Mouse (Mus musculus): ENCODE data around the gene Eml3.

Gene Eml3

DNA sequence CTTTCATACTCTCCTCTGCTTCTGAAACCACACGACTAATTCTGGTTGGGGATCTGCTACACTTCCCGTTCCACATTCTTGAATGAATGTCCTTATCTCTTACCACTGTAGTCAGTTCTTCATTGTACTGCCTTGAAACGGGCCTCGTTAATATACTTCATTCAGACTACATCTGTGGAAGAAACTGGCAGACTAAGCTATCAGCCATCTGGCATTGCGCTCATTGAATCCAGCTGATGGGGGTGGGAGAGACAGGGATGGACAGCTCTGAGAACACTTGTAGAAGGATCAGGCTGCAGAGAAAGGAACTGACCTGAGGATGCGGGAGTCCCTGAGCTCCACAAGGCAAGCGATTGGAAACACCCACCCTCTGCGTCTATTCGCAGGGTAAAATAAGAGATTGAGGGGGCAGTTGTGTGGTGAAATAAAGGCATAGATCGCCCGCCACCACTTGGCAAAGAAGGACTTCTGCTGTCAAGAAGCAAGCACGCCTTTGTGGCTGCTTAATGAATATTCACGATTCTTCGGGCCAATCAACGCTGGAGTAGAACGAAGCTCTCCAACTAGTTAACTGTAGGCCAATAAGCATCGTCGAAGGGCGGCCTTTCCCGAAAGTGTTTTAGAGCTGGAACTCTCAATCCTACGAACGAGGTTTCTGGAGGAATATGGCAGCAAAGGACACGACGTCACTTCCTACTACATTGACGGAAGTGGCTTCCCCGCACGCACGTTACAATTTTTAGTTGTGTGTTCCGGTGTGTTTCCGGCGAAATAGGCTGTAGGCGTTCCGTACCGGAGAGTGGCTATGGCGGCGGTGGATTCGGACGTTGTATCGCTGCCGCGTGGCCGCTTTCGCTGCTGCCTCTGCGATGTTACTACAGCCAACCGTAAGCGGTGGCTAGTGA lies 24.0 kb downstream of the Eml3 start, which contains the start of gene Tut1:
Tut1 (plus strand) TSS at position 713 of the 905 bp plus-strand sequence.
- peak; percentile 94 to 95 for DNase-seq

DNA sequence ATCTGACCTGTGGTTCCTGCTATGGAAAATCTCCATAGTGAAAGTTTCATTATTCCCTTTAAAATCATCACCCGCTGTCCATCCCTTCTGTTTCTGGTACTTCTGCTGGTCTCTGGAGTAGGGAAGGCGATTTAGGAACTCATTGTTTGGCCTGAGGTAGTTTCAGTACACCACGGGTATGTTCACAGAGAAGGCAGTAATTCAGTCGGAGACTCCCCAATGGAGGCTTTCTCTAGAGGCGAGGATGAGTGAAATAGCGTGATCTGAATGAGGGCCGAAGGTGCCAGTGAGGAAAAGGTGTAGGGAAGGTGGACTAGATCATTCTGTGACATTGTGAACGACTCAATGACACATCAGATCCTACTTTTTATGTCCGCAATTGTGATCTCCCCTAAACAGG lies 24.8 kb downstream of the Eml3 start:
- no peak for DNase-seq

DNA sequence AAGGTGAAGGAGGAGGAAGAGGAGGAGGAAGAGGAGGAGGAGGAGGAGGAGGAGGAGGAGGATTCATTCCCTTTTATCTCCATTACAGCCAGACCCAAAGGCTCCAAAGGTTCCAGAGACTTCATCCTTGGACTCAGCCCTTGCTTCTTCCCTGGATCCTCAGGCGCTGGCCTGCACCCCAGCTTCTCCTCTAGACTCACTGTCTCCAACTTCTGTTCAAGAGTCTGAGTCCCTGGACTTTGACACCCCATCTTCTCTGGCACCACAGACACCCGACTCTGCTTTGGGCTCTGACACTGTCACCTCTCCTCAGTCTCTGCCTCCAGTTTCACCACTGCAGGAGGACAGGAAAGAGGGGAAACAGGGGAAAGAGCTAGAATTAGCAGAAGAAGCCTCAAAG lies 32.9 kb downstream of the Eml3 start:
- DNase-seq: no peak

DNA sequence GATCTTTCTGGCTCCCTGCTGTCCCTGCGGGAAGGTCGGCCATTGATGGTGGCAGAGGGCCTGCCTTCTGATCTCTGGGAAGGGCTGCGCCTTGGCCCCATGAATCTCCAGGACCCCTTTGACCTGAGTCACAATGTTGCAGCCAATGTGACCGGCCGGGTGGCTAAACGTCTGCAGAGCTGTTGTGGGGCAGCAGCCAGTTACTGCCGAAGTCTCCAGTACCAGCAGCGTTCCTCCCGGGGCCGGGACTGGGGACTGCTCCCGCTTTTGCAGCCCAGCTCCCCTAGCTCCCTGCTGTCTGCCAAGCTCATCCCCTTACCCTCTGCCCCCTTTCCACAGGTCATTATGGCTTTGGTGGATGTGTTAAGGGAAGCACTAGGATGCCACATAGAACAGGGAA lies 35.7 kb downstream of the Eml3 start:
- DNase-seq: peak in 1 of 2 experiments; percentile 48

DNA sequence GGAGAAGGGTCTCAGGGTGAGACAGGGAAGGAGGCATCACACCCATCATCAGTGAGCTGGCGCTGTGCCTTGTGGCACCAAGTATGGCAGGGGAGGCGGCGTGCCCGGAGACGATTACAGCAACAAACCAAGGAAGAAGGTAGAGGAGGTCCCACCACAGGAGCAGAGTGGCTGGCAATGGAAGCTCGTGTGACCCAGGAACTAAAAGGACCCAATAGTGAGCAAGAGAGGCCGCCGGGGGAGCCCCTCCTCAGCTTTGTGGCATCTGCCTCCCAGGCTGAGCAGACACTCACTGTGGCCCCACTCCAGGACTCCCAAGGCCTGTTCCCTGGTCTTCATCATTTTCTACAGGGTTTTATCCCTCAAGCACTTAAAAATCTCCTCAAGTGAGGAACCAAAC lies 36.4 kb downstream of the Eml3 start:
- DNase-seq: peak in 1 of 2 experiments; percentile 55

DNA sequence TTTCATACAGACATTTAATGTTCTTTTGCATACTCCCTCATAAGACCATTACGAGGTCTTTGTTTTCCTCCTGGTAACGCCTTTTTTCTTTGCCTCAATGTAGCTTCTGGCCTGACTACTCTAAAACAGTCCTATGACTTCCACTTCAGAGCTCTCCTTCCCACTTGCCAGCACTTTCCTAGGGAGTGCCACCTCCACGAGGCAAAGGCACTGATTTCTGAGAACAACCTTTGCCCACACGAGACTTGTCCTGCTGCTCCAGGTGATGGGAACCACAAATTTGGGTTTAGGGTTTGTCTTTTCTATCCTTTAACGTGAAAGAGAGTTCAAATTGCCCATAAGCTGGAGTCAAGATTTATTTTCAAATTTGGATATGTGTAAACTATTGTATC lies 36.8 kb downstream of the Eml3 start:
- DNase-seq: peak in 1 of 2 experiments; percentile 51

DNA sequence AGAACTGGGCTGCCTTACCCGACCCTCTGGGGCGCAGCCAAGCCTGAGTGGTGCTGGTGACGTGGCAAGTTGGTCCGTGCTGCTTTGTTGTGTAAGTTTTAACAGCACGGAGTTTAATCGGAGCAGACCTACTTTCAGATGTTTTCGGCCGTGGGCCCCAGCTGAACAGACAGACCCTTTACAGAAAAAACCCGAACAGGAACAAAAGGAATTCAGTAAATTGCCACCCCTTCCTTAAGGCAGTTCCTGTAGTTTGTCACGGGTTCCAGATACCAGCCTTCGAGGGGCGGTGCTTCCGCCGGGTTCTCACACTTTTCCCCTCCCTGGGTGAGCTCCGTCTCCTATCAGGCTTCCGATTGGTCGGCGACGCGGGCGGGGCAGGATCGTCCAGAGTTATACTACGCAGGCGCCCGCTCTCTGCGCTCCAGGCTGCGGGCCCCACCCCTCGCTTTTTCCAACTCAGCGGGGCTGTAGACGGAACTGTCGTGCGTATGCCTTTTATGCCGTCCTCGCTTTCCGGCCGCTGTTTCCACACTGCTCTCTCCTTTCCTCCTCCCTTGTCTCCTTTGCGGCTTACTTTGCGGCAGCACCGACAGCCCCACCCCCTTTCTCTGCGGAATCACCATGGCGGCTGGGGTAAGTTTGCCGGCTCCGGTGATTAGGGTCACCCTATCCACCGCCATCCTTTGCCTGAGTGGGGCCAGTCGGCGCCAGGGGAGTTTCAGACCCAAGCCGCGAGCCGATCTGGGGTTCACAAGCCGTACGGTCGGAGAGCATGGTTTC lies 37.4 kb downstream of the Eml3 start, which contains the start of gene Eef1g:
Eef1g (plus strand) TSS at position 452 of the 783 bp plus-strand sequence.
- peak; percentile 99 to 100 for DNase-seq

DNA sequence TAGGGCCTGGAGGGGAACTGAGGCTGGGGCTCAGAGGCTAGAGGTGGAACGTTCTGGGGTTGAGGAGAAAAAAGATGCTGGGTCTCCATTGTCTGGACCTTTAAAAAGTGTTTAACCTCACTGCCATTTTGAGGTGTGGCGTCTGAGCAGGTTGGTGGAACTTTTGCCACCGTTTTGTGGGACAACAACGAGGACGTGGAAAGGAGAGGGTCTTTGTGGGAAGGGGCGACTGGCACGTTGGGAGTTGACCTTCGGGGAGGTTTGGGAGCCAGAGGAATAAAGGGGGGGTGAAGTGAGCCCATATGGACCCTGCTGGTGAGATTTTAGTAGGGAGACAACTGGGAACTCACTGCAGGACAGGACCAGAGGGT lies 38.0 kb downstream of the Eml3 start:
- no peak for DNase-seq

DNA sequence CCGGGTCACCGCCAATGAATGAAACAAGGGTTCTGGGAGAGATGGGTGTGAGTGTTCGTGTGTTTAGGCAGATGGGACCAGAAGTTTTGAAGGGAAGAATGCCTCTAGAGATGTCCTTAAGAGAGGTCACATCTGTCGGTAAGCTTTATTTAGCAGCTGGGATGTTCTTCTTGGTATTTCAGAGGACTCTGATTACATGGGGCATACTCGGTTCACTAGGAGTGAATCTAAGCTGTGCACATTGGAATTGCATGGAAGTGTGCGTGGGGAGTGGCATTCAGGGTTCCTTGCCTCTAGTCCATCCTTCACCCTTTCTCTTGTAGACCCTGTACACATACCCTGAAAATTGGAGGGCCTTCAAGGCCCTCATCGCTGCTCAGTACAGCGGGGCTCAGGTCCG lies 38.5 kb downstream of the Eml3 start:
- no peak for DNase-seq

DNA sequence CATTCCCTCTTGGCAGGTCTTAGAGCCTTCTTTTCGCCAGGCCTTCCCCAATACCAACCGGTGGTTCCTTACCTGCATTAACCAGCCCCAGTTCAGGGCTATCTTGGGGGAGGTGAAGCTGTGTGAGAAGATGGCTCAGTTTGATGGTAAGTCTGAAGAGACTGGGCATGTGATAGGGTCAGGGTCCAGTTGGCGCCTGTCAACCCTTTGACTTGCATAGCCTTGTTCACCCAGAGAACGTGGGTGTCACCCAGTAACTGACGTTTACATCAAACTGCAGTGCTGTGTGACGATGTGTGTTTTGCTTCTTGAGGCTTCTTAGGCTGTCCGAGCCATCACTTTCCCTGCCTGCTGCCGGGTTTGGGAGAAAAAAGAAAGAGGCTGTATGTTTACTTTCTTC lies 43.1 kb downstream of the Eml3 start:
- peak in 1 of 2 experiments; percentile 63 for DNase-seq

DNA sequence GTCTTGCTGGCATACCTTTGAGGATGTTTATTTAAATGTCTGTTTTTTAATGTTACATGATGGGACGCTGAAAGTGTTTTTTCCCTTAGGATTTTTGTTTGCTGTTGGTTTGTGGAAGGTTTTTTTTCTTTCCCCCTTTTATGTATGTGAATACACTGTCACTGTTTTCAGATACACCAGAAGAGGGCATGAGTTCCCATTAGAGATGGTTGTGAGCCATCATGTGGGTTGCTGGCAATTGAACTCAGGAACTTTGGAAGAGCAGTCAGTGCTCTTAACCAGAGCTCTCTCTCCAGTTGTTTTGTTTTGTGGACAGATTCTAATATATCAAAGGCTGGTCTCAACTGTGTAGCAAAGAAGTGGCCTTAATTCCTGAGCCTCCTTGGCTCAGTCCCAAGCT lies 45.3 kb downstream of the Eml3 start:
- no peak for DNase-seq

DNA sequence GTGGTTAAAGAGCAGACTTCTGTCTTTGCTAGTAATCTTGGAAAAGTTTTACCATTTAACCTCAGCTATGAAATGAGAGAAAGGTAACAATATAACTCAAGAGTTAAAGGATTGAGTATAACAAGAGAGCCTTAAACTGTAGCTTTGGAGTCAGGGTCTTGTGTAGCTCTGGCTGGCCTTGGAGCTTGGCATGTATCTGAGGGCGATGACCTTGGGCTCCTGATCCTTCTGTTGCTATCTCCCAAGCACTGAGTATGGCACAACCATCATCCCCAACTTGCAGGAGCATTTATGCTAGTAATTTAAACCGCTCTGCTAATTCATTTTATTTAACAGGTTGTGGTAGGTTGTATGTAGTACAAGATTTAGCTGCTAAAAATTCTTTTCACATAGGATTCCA lies 46.1 kb downstream of the Eml3 start:
- DNase-seq: no peak

DNA sequence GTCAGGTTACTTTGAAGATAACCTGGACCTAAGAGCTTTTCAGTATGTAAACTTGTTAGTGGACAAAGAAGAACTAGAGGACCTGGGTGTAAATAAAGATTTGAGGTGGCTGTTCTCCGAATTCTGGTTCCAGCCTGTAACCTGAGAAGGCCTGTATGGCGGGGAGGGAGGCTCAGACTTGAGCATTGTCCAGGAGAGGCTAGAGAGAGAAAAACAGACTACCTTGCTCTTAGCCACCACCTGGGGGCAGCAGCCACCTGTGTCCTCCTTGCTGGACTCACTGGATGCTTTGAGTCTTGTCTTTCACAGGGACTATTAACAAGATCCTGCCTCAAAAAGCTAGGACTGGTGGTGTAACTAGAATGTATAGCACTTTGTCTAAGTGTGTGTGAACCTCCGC lies 47.2 kb downstream of the Eml3 start:
- DNase-seq: peak; percentile 67 to 68

DNA sequence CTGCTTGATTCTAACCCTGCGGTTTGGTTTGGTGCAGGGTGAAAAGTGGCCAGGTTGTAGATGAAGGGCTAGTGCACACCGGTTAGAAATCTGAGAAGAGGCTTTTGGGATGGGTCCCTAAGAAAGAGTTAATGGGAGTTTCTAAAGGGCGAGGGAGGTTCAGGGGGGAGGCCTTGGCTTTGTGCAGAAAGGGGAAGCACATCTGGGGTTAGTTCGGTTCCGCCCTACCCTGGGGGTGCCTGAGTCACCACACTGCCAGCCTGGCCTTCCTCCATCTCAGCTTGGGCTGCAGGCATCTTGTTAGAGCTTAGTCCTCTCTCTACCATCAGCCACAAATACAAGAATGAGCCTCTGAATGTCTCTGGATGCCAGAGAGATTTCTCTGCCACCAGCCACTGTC lies 51.4 kb downstream of the Eml3 start:
- no peak for DNase-seq

DNA sequence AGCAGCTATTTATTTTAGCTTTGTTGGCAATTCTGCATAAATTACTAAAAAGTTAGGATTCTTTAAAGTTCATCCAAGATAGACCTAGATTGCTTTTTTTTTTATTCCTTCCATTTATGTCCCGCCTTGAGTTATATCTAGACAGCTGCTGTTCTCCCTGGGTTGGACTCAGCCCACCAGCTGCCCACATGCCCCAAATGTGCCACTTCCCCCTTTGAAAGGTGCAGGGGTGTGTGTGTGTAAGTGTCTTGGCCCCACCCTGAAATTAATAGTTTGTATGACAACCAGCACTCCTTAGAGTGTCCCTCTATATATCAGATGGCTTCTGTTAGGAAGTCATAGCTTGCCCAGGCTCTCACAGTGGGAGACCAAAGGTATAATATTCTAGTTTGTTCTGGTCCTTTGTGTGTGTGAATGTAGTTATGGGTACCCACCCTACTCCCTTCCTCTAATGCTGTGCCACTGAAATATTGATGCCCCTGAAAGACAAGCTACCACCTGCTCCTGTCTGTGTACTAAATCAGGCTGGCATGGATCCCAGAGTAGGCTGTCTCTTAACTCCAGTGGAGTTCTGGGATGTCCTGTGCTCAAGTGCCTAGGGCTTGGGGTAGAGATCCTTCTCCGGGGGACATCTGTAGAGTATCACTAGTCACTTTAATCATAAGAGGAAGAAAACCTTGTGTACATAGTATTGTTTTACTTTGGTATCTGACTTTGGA lies 52.3 kb downstream of the Eml3 start:
- DNase-seq: no peak

DNA sequence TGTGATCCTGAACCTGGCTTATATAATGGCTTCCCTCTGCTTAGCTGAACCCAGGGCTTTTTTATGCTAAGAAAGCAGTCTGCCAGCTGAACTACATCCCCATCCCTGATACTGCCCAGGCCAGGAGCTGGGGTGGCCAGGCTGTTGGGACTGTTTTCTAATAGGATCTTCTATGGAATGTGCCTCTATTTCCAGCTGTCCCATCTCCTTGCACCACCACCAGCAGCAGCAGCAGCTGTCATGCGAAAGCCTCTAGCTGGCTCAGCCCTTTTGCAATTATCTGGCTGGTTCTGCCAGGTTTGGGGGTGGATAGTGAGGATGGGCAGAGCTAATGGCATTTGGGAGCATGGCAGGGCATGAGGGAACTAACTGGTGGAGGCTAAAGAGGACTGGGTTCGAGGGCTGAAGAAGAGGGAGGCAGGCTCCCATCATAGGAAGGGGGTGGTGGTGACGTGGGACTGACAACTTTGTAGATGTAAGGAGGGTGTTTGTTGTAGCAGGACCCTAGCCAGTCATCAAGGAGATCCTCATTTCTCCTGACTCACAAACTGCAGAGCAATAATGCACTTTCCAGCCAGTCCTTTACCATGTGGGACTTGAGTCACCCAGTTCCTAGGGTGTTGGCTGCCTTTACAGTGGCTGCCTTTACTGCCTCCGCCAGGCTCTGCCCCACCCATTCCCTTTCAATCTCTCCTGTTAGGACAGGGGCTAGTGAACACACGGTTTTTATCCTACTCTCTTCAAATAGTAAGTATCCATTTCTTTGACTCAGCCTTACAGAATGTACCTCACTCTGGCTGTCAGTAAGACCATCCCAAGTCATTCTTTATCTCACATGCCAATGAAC lies 53.2 kb downstream of the Eml3 start:
- no peak for DNase-seq

DNA sequence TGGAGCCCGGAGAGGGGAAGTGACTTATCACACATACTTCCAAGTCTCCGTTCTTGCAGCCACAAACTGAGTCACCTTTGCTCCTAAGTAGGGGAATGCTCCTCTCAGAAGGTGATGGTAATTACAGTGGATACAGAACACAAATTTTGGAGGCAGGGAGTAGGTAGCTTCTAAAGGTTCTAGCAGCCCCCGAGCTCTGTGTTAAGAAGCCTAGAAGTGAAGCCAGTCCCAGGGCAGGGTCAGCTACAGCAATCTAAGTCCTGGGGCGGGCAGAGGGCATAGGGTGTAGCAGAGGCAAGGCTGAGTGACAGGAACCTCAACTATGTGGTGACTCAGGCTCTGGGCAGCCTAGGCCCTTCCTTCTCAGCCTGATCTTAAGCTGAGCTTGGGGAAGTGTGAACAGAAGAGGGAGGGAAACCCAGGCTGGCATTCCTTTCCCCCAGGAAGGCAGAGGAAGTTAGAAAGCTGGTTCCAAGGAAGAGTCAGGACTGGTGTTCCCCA lies 53.8 kb downstream of the Eml3 start:
- DNase-seq: no peak

DNA sequence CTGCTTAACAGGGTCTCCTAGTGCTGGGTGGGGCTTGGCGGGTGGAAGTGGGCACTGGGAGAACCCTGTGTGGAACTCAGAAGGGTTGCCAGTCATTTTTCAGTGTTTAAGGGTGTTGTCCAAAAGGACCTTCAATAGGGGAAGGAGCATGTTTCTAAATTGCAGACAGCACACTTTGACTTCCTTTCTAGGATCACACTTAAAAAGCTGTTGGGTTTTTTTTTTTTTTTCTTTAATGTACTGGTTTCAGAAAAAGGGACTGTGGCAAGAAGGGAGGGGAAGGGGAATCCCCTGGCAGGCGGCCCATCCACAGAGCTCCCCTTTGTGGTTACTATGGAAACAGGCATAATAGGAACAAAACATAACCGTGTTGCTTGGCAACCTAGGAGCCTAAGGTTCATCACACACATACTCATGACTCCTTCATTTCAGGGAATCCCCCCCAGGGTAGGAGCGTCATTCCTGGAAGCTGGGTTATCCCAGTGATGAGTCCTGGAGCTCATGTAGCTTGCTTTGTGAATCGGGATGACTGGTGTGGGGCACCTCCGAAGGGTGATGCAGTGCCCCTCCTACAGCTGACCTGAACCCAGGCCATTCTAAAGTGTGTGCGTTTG lies 55.0 kb downstream of the Eml3 start:
- peak; percentile 63 to 70 for DNase-seq

DNA sequence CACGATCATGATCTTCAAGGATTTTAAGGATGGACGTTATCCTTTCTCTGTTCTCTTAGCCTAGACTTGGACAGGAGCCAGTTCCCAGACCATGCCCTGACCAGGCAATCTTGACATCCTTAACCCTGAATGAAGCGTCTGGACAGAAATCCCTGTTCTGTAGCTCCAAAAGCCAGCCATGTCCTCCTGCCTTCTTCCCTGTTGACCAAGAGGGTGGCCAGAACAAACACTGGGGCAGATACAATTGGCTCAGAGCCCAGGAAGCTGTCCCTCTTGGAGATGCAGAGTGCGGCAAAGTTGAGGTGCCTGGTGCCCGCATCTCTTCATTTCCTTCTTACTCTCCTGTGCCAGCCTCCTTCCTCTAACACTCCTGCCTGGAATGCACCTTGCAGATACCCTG lies 56.5 kb downstream of the Eml3 start:
- DNase-seq: peak in 1 of 2 experiments; percentile 26

DNA sequence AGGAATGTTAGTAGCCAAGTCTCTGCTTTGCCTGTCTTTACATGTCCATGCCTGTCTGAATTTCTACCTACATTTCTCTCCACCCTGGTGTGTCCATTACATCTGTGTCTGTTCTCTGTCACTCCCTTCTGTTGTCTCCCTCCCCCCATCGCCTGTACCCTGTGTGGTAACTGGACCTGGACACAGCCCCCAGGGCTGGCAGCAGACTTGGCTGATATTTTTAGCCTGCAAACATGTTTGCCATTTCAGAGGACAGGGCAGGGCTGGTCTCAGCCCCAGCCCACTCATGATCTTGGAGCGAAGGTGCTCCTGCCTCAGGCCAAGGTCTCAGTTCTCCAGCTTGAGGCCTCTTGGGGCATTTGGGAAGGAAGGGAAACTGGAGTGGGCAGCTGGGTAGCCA lies 58.5 kb downstream of the Eml3 start:
- peak in 1 of 2 experiments; percentile 42 for DNase-seq

DNA sequence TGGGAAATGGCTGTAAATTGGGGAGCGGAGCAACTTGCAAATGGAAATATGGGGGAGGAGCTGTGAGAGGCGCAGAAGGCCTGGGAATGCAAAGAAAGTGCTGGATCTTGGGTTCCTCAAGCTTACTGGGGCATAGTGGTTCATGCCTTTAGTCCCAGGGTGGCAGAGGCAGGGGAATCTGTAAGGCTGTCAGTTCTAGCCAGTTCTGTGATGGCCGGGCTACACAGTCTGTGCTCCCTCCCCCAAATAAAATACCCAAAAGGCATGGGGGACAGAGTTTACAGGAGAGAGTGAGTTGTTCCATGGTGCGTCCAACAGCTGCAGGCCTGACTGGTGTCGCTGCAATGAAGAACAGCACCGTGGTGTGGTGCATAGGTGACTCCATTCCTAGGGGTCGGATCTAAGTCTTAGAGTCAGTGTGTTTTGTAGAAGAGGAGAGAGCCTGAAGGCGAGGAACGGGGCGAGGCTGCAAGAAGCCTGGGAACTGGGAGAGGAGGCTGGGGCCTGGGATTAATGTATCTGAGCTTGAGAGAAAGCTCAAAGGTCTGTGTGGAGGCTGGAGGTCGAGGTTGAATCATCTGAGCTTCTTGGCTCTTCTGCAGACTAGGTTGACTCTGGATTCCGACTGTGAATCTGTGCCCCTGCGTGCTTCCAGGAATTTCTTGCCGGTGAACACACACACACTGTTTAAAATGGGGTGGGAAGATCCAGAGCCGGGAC lies 59.2 kb downstream of the Eml3 start:
- DNase-seq: peak; percentile 51 to 66
